In the genomic region with DNA sequence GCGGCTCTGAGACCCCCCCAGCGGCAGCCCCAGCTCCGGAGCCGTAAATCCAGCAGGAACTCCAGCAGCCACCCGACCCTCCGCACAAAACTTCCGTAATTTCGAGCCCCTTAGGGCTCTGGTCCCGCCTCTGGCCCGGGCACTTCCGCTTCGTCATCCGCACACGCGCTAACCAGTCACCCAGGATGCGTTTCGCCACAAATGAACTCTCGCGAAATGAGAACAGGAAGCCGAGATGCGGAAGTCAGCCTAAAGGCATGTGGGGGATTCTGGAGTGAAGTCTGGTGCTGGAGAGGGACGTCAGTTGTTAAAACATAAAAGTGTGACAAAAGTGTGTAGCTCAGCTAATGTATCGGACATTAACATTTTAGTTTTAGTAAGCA, we compare ENCODE assay signal across 8 mouse cellular contexts. TPM values are rescaled to one million over a fixed set of nuclear protein-coding genes. Genes with fewer than 3 reads are reported as not detected.
DNase-seq lines count a peak whose midpoint lies in the region; ATAC-seq lines count a peak whose summit lies in the region.

Gene Vps4b (minus strand): TSS at position 187 of the 383 bp plus-strand sequence.

- WGBS in heart, embryonic 10.5 days: under 1% methylated on average over 23 of the region's 23 CpGs
- WGBS in kidney, embryonic 15.5 days: under 1% methylated on average over 23 of the region's 23 CpGs

- H3K27me3 ChIP-seq in heart, embryonic 10.5 days (ENCODE audit: insufficient read depth, poor library complexity, severe bottlenecking): no peaks in the 10 kb centered on the region
- H3K27me3 ChIP-seq in kidney, embryonic 15.5 days: no peaks in the 10 kb centered on the region; the same call in 1 of the 2 replicates

- H3K36me3 ChIP-seq in heart, embryonic 10.5 days: no peaks in the 10 kb centered on the region
- H3K36me3 ChIP-seq in kidney, embryonic 15.5 days: 0 out of 2 replicates have a peak, but pooled peaks cover 3% of the 10 kb centered on the region

- H3K9me3 ChIP-seq in heart, embryonic 10.5 days: no peaks in the 10 kb centered on the region
- no peaks in the 10 kb centered on the region for H3K9me3 ChIP-seq in kidney, embryonic 15.5 days (replicated peaks)

- peak within 1 kb of the TSS; percentile 98 for H3K9ac ChIP-seq in kidney, embryonic 15.5 days

- H3K27ac ChIP-seq in heart, embryonic 10.5 days: peak within 1 kb of the TSS; percentile 97
- peak within 1 kb of the TSS; percentile 97 for H3K27ac ChIP-seq in kidney, embryonic 15.5 days

- peak; percentile 99 for ATAC-seq in erythroblast, adult 5-6 weeks (replicated peaks; ENCODE audit: low FRiP score, poor library complexity, severe bottlenecking)
- peak; percentile 100 for ATAC-seq in kidney, embryonic 15.5 days (replicated peaks; ENCODE audit: low FRiP score)
- peak; percentile 99 for ATAC-seq in monocyte, adult 5-6 weeks (replicated peaks; ENCODE audit: insufficient number of reproducible peaks, low FRiP score, low TSS enrichment, poor library complexity, severe bottlenecking)

- 0 out of 2 replicates have a peak, but pooled peaks cover 8% of the 10 kb centered on the region for H3K4me1 ChIP-seq in heart, embryonic 10.5 days
- H3K4me1 ChIP-seq in kidney, embryonic 15.5 days: peaks cover 20% of the 10 kb centered on the region

- H3K4me3 ChIP-seq in heart, embryonic 10.5 days: peak within 1 kb of the TSS; percentile 97
- H3K4me3 ChIP-seq in kidney, embryonic 15.5 days (replicated peaks): peak within 1 kb of the TSS; percentile 99

- DNase-seq in B cell, adult 2 months: peak; percentile 95 to 96
- DNase-seq in brain, adult 2 months (ENCODE audit: low read depth, low spot score): peak; percentile 98
- peak; percentile 98 for DNase-seq in heart, embryonic 10.5 days (ENCODE audit: low spot score)
- DNase-seq in liver: peak; percentile 90
- peak; percentile 86 to 93 for DNase-seq in spleen, postnatal 4 days (ENCODE audit: low spot score in 2 of 2)

- peak within 1 kb of the TSS; percentile 62 for H3K4me2 ChIP-seq in kidney, embryonic 15.5 days

RNA-seq across cellular contexts. Expression of gene Vps4b, which starts in this region (rescaled TPM):
- 35.9 and 101 TPM in 2 replicates for total RNA-seq in erythroblast, adult 5-6 weeks (2015; ENCODE audit: low replicate concordance)
- total RNA-seq in erythroblast, adult 5-6 weeks (2017; ENCODE audit: low replicate concordance): 50.0 and 56.3 TPM in 2 replicates
- polyA plus RNA-seq in heart, embryonic 10.5 days (2016; fragmentation: Nextera tagmentation; extraction: Ambion mirVana): 56.5 and 60.7 TPM in 2 replicates
- 73.9 and 78.6 TPM in 2 replicates for polyA plus RNA-seq in kidney, embryonic 15.5 days (2015; fragmentation: Nextera tagmentation; extraction: Ambion mirVana)
- total RNA-seq in monocyte, adult 5-6 weeks (2017): 173 to 207 TPM (median 181 TPM) in 3 replicates

Comparison
In these comparisons a context has a peak if more than half of its experiments do, and no peak if none do; other contexts are left out.
1. Peak in every context shown above with its lines: DNase-seq, ATAC-seq, H3K4me3 ChIP-seq and H3K27ac ChIP-seq.